Mouse (Mus musculus): ENCODE results near the gene Myl9. TPM values are rescaled to one million over a fixed set of nuclear protein-coding genes. Genes with fewer than 3 reads are reported as not detected.

Myl9 gene
- total and polyA plus RNA-seq, 3 experiments = 1.2 to 1.3 TPM; not detected in 1

GRCm38 (mm10) chr2:156783349-156783728, 8.1 kb downstream of the Myl9 start (continued):
- TF ChIP-seq MYB (IDR thresholded peaks at IDR 0.05; ENCODE audit: low read depth, low read length) (peak; percentile 89), POLR2A (IDR thresholded peaks at IDR 0.05; ENCODE audit: control insufficient read depth in 1 of 2, insufficient read depth in 1 of 2, low read depth in 1 of 2, low read length in 2 of 2, poor library complexity in 1 of 2) (no peak)

GRCm38 (mm10) chr2:156784016-156784585, 8.9 kb downstream of the Myl9 start:
- DNase-seq (ENCODE audit: low read depth, low spot score) = peak; percentile 52
- peak overlapping the region; percentile 96 for H3K27ac ChIP-seq (ENCODE audit: control insufficient read depth, low read depth, low read length)
- H3K9ac ChIP-seq (ENCODE audit: control insufficient read depth, low read depth, low read length, poor library complexity, severe bottlenecking) = peak overlapping the region; percentile 34

GRCm38 (mm10) chr2:156784891-156785290, 9.7 kb downstream of the Myl9 start:
- H3K9me3 ChIP-seq (replicated peaks; ENCODE audit: insufficient read depth, low read length) = no peaks in the 10 kb centered on the region
- no peaks in the 10 kb centered on the region for H3K79me2 ChIP-seq (ENCODE audit: control insufficient read depth, insufficient read depth, low read length, poor library complexity)
- peaks cover 0 to 29% of the 10 kb centered on the region in 2 experiments; a peak in 2 of 4 replicates for H3K36me3 ChIP-seq (ENCODE audit: control insufficient read depth in 1 of 2, insufficient read depth in 2 of 2, low read length in 2 of 2)
- peaks cover 19 to 40% of the 10 kb centered on the region in 2 experiments for H3K4me1 ChIP-seq (ENCODE audit: control insufficient read depth in 1 of 2, insufficient read depth in 2 of 2, low read length in 2 of 2)
- no peaks in the 10 kb centered on the region for H3K27me3 ChIP-seq (ENCODE audit: control insufficient read depth in 1 of 2, insufficient read depth in 2 of 2, low read length in 2 of 2)
- no peak for TF ChIP-seq CHD1 (IDR thresholded peaks at IDR 0.05; ENCODE audit: low read depth, low read length)
- no peak for TF ChIP-seq TCF12 (IDR thresholded peaks at IDR 0.05; ENCODE audit: low read depth, low read length)
- no peak for TF ChIP-seq ZKSCAN1 (IDR thresholded peaks at IDR 0.05; ENCODE audit: low read depth, low read length)
- TF ChIP-seq GATA1 (IDR thresholded peaks at IDR 0.05; ENCODE audit: low read depth, low read length) = no peak
- TF ChIP-seq MAX (IDR thresholded peaks at IDR 0.05; ENCODE audit: low read length) = no peak
- no peak for TF ChIP-seq KAT2A (conservative IDR thresholded peaks at IDR 0.05; ENCODE audit: low read depth, low read length)
- TF ChIP-seq E2F4 (IDR thresholded peaks at IDR 0.05; ENCODE audit: borderline replicate concordance, low read depth, low read length) = no peak
- TF ChIP-seq NELFE (IDR thresholded peaks at IDR 0.05; ENCODE audit: low read depth, low read length) = no peak
- TF ChIP-seq MAFK (IDR thresholded peaks at IDR 0.05; ENCODE audit: borderline replicate concordance, low read depth, low read length) = no peak
- no peak for TF ChIP-seq ZMIZ1 (IDR thresholded peaks at IDR 0.05; ENCODE audit: low read depth, low read length)
- no peak for DNase-seq (ENCODE audit: low read depth, low spot score)
- H3K4me3 ChIP-seq (ENCODE audit: control insufficient read depth in 1 of 2, insufficient read depth in 1 of 2, low read depth in 2 of 2, low read length in 2 of 2) = no peak overlapping the region
- no peak overlapping the region for H3K9ac ChIP-seq (ENCODE audit: control insufficient read depth, low read depth, low read length, poor library complexity, severe bottlenecking)
- H3K27ac ChIP-seq (ENCODE audit: control insufficient read depth, low read depth, low read length) = peak overlapping the region; percentile 96; the same call in 1 of the 2 replicates

More at GRCm38 (mm10) chr2:156784016-156784585, 8.9 kb downstream of the Myl9 start:
- no peaks in the 10 kb centered on the region for H3K79me2 ChIP-seq (ENCODE audit: control insufficient read depth, insufficient read depth, low read length, poor library complexity)
- H3K9me3 ChIP-seq (replicated peaks; ENCODE audit: insufficient read depth, low read length) = no peaks in the 10 kb centered on the region
- H3K4me1 ChIP-seq (ENCODE audit: control insufficient read depth in 1 of 2, insufficient read depth in 2 of 2, low read length in 2 of 2) = peaks cover 19 to 42% of the 10 kb centered on the region in 2 experiments
- TF ChIP-seq ZNF384 (IDR thresholded peaks at IDR 0.05; ENCODE audit: low read depth, low read length) (no peak), RAD21 (IDR thresholded peaks at IDR 0.05; ENCODE audit: low read depth, low read length) (no peak), MAZ (IDR thresholded peaks at IDR 0.05; ENCODE audit: low read depth, low read length) (no peak), ZC3H11A (IDR thresholded peaks at IDR 0.05; ENCODE audit: low read depth, low read length) (no peak), MAFK (IDR thresholded peaks at IDR 0.05; ENCODE audit: borderline replicate concordance, low read depth, low read length) (no peak), TBP (IDR thresholded peaks at IDR 0.05; ENCODE audit: low read depth, low read length) (no peak), MXI1 (IDR thresholded peaks at IDR 0.05; ENCODE audit: low read depth, low read length) (no peak), USF2 (IDR thresholded peaks at IDR 0.05; ENCODE audit: borderline replicate concordance in 1 of 2, insufficient read depth in 1 of 2, low read depth in 1 of 2, low read length in 2 of 2) (no peak), SIN3A (IDR thresholded peaks at IDR 0.05; ENCODE audit: low read length) (no peak), GABPA (IDR thresholded peaks at IDR 0.05; ENCODE audit: low read depth, low read length) (no peak), GATA1 (IDR thresholded peaks at IDR 0.05; ENCODE audit: low read depth, low read length) (no peak), CHD2 (IDR thresholded peaks at IDR 0.05; ENCODE audit: low read length) (no peak), HCFC1 (IDR thresholded peaks at IDR 0.05; ENCODE audit: low read depth, low read length) (no peak), MEF2A (IDR thresholded peaks at IDR 0.05; ENCODE audit: extremely low read depth, insufficient replicate concordance, low read depth, low read length, poor library complexity, severe bottlenecking) (no peak), MYC (IDR thresholded peaks at IDR 0.05; ENCODE audit: low read depth, low read length) (no peak), ZKSCAN1 (IDR thresholded peaks at IDR 0.05; ENCODE audit: low read depth, low read length) (no peak), POLR2AphosphoS5 (IDR thresholded peaks at IDR 0.05; ENCODE audit: borderline replicate concordance, low read depth, low read length) (no peak), NRF1 (IDR thresholded peaks at IDR 0.05; ENCODE audit: insufficient read depth, low read depth, low read length, poor library complexity, severe bottlenecking) (no peak), TCF12 (IDR thresholded peaks at IDR 0.05; ENCODE audit: low read depth, low read length) (no peak)
- H3K4me3 ChIP-seq (ENCODE audit: control insufficient read depth in 1 of 2, insufficient read depth in 1 of 2, low read depth in 2 of 2, low read length in 2 of 2) = peak overlapping the region in 1 of 2 experiments; percentile 18; a peak in 1 of 4 replicates
- H3K27me3 ChIP-seq (ENCODE audit: control insufficient read depth in 1 of 2, insufficient read depth in 2 of 2, low read length in 2 of 2) = no peaks in the 10 kb centered on the region
- peaks cover 0 to 29% of the 10 kb centered on the region in 2 experiments; a peak in 2 of 4 replicates for H3K36me3 ChIP-seq (ENCODE audit: control insufficient read depth in 1 of 2, insufficient read depth in 2 of 2, low read length in 2 of 2)
